25 mouse cellular contexts compared by ENCODE assay signal in genomic region chr8:112030663-112031062, GRCm38 (mm10). TPM values are rescaled to one million over a fixed set of nuclear protein-coding genes. Genes with fewer than 3 reads are reported as not detected.
DNase-seq lines count a peak whose midpoint lies in the region; ATAC-seq lines count a peak whose summit lies in the region.
"Had no signal": no experiment of that assay in that cellular context is flagged by ENCODE, and none has a peak within 500 bp of the region (broad histone marks: within the 10 kb centered on the region; RNA-seq: fewer than 3 reads in every experiment).

No protein-coding gene starts in this region.

- no peaks in the 10 kb centered on the region for H3K4me1 ChIP-seq in heart, embryonic 11.5 days (ENCODE audit: control insufficient read depth, insufficient read depth, low read length)
- no peaks in the 10 kb centered on the region for H3K4me1 ChIP-seq in lung, embryonic 15.5 days
- H3K4me1 ChIP-seq: forebrain, embryonic 13.5 days; forebrain, embryonic 15.5 days had no signal

- H3K27me3 ChIP-seq in heart, embryonic 11.5 days (ENCODE audit: control insufficient read depth, insufficient read depth, low read length): no peaks in the 10 kb centered on the region
- no peaks in the 10 kb centered on the region for H3K27me3 ChIP-seq in lung, embryonic 15.5 days
- H3K27me3 ChIP-seq in splenic B cell, adult 2 months (ENCODE audit: control insufficient read depth, insufficient read depth, low read length, poor library complexity, severe bottlenecking): no peaks in the 10 kb centered on the region
- H3K27me3 ChIP-seq: embryonic facial prominence, embryonic 12.5 days; forebrain, embryonic 13.5 days; forebrain, embryonic 15.5 days; Patski had no signal

- no peak overlapping the region for H3K4me2 ChIP-seq in heart, embryonic 11.5 days
- H3K4me2 ChIP-seq in lung, embryonic 15.5 days: no peak overlapping the region
- H3K4me2 ChIP-seq: embryonic facial prominence, embryonic 12.5 days; forebrain, embryonic 13.5 days; forebrain, embryonic 15.5 days had no signal

- H3K4me3 ChIP-seq in heart, embryonic 11.5 days (ENCODE audit: low read depth, low read length): no peak overlapping the region
- no peak overlapping the region for H3K4me3 ChIP-seq in lung, embryonic 15.5 days
- H3K4me3 ChIP-seq: embryonic facial prominence, embryonic 10.5 days; embryonic facial prominence, embryonic 12.5 days; forebrain, embryonic 13.5 days; forebrain, embryonic 15.5 days had no signal

- no peaks in the 10 kb centered on the region for H3K36me3 ChIP-seq in heart, embryonic 11.5 days (ENCODE audit: control insufficient read depth, insufficient read depth, low read length)
- H3K36me3 ChIP-seq in lung, embryonic 15.5 days: no peaks in the 10 kb centered on the region
- no peaks in the 10 kb centered on the region for H3K36me3 ChIP-seq in splenic B cell, adult 2 months (ENCODE audit: control insufficient read depth, insufficient read depth, low read length, poor library complexity, severe bottlenecking)
- H3K36me3 ChIP-seq: embryonic facial prominence, embryonic 10.5 days; embryonic facial prominence, embryonic 12.5 days; forebrain, embryonic 15.5 days; G1E had no signal

- peak; percentile 55 for DNase-seq in heart, adult 11 months
- DNase-seq in lung, postnatal 14 days: no peak
- peak; percentile 19 for DNase-seq in lung, postnatal 10 days
- DNase-seq in lung, postnatal 36 days: no peak
- peak; percentile 10 for DNase-seq in splenic B cell, adult 2 months (ENCODE audit: low read depth, low spot score)
- DNase-seq: adrenal gland, adult 8-10 months; adrenal gland, postnatal 14 days; adrenal gland, postnatal 36 days; cerebellum, adult 11-12 months; cerebellum, adult 2 months; cerebellum, adult 9-10 months; cerebellum, postnatal 10 days; cerebellum, postnatal 25 days had no signal

- 47% methylated on average over 6 of the region's 6 CpGs for WGBS in heart, embryonic 11.5 days (ENCODE audit: insufficient replicate concordance)
- WGBS in lung, embryonic 15.5 days: 55% methylated on average over 6 of the region's 6 CpGs

- H3K9me3 ChIP-seq in heart, embryonic 11.5 days (replicated peaks; ENCODE audit: control insufficient read depth, low read length): no peaks in the 10 kb centered on the region
- no peaks in the 10 kb centered on the region for H3K9me3 ChIP-seq in lung, embryonic 15.5 days
- H3K9me3 ChIP-seq: embryonic facial prominence, embryonic 10.5 days; embryonic facial prominence, embryonic 12.5 days; forebrain, embryonic 13.5 days; forebrain, embryonic 15.5 days; G1E had no signal

- ATAC-seq in heart, embryonic 11.5 days (replicated peaks; ENCODE audit: insufficient number of reproducible peaks, low FRiP score, low TSS enrichment): no peak
- ATAC-seq in lung, embryonic 15.5 days (ENCODE audit: borderline replicate concordance, extremely low read depth, low FRiP score, low TSS enrichment): peak; percentile 55; the same call in 1 of the 2 replicates
- no peak for ATAC-seq in inflammation-experienced regulatory T-cells, adult 6 months
- ATAC-seq: activated CD4-positive, CD25-positive, alpha-beta regulatory T cell, adult 4 months; CD4-positive, CD25-positive, alpha-beta regulatory T cell, adult 4 months; forebrain, embryonic 13.5 days; forebrain, embryonic 15.5 days; Patski had no signal

- no peak overlapping the region for H3K27ac ChIP-seq in heart, embryonic 11.5 days (ENCODE audit: low read depth, low read length)
- no peak overlapping the region for H3K27ac ChIP-seq in lung, embryonic 15.5 days
- H3K27ac ChIP-seq: embryonic facial prominence, embryonic 10.5 days; embryonic facial prominence, embryonic 12.5 days; forebrain, embryonic 13.5 days; forebrain, embryonic 15.5 days had no signal

- no peak overlapping the region for H3K9ac ChIP-seq in heart, embryonic 11.5 days (ENCODE audit: low read depth, low read length)
- H3K9ac ChIP-seq in lung, embryonic 15.5 days: no peak overlapping the region
- H3K9ac ChIP-seq: embryonic facial prominence, embryonic 12.5 days; forebrain, embryonic 13.5 days; forebrain, embryonic 15.5 days had no signal

RNA-seq across cellular contexts. Expression of gene Gm6793, which starts 15.8 kb away (rescaled TPM):
- 0.37 TPM in 1 of 2 replicates, not detected in the other for polyA plus RNA-seq in heart, embryonic 11.5 days (2014; fragmentation: Nextera tagmentation; extraction: Ambion mirVana)
- 0.31 and 0.75 TPM in 2 replicates for polyA plus RNA-seq in lung, embryonic 15.5 days (2015; fragmentation: Nextera tagmentation; extraction: Ambion mirVana)
- 1 to 10 TPM in 2 of 3 experiments, under 1 TPM in 1; 0.58 to 1.4 (median 1.1) TPM for polyA plus RNA-seq in inflammation-experienced regulatory T-cells, adult 6 months (2017; shearing (Covaris generic))
- polyA plus RNA-seq: cerebellum, adult 2 months; cortical plate, adult 2 months; G1E had no signal

RNA-seq across cellular contexts. Expression of gene Terf2ip, which starts 19.5 kb away (rescaled TPM):
- polyA plus RNA-seq in heart, embryonic 11.5 days (2014; fragmentation: Nextera tagmentation; extraction: Ambion mirVana): 16.7 and 18.5 TPM in 2 replicates
- 23.7 and 24.3 TPM in 2 replicates for polyA plus RNA-seq in lung, embryonic 15.5 days (2015; fragmentation: Nextera tagmentation; extraction: Ambion mirVana)
- 10 to 100 TPM in 2 of 3 experiments, 1 to 10 TPM in 1; 7.7 to 10.3 (median 10.2) TPM for polyA plus RNA-seq in inflammation-experienced regulatory T-cells, adult 6 months (2017; shearing (Covaris generic))

RNA-seq across cellular contexts. Expression of gene Kars, which starts 19.5 kb away (rescaled TPM):
- polyA plus RNA-seq in heart, embryonic 11.5 days (2014; fragmentation: Nextera tagmentation; extraction: Ambion mirVana): 176 and 181 TPM in 2 replicates
- 188 and 191 TPM in 2 replicates for polyA plus RNA-seq in lung, embryonic 15.5 days (2015; fragmentation: Nextera tagmentation; extraction: Ambion mirVana)
- polyA plus RNA-seq in inflammation-experienced regulatory T-cells, adult 6 months (2017; shearing (Covaris generic)): 100 to 1,000 TPM; 147 to 171 (median 151) TPM

RNA-seq across cellular contexts. Expression of gene Adat1, which starts 38.6 kb away (rescaled TPM):
- polyA plus RNA-seq in heart, embryonic 11.5 days (2014; fragmentation: Nextera tagmentation; extraction: Ambion mirVana): 6.1 and 7.1 TPM in 2 replicates
- polyA plus RNA-seq in lung, embryonic 15.5 days (2015; fragmentation: Nextera tagmentation; extraction: Ambion mirVana): 8.6 and 9.8 TPM in 2 replicates
- 1 to 10 TPM; 2.7 to 7.7 (median 6.8) TPM for polyA plus RNA-seq in inflammation-experienced regulatory T-cells, adult 6 months (2017; shearing (Covaris generic))

Comparison
In these comparisons a context has a peak if more than half of its experiments do, and no peak if none do; other contexts are left out.
1. DNase-seq: peak in heart, adult 11 months (single experiment), lung, postnatal 10 days (single experiment) and splenic B cell, adult 2 months (single experiment); none in lung, postnatal 14 days (single experiment) and lung, postnatal 36 days (single experiment).